Mouse (Mus musculus) layer of hippocampus, adult 2 months (tissue): ENCODE data around the gene Sertad1. TPM values are rescaled to one million over a fixed set of nuclear protein-coding genes. Genes with fewer than 3 reads are reported as not detected.

Source experiments
- DNase-seq, 2 experiments: peaks; one replicate each; pipeline ENCODE4 v3.0.0; 2022; ENCODE audit warnings: low spot score in 2 of 2
- H3K27ac ChIP-seq: fragments of 200-600 bp; 2 replicates; pipeline ENCODE4 v1.8.1; 2022
- H3K4me3 ChIP-seq: fragments of 200-600 bp; 2 replicates; pipeline ENCODE4 v1.8.1; 2022; ENCODE audit warnings: mild to moderate bottlenecking
- CTCF ChIP-seq: fragments of 200-600 bp; conservative IDR thresholded peaks from 2 replicates; pipeline ENCODE4 v1.8.1; 2022; ENCODE audit warnings: antibody characterized with exemption, mild to moderate bottlenecking, moderate library complexity
- total RNA-seq, 2 experiments: library from RNA; stranded (reverse); gene quantifications; 2 replicates each; pipeline ENCODE4 v1.2.3; 2021

Gene Sertad1
- total RNA-seq, 2 experiments from 2014 or later, result 6.3 to 10.8 TPM

- no peak for TF ChIP-seq CTCF
- H3K4me3 ChIP-seq, result no peak overlapping the region
- no peak for DNase-seq
- no peak overlapping the region for H3K27ac ChIP-seq
Observed at GRCm38 (mm10) chr7:27476098-27476635, 10.5 kb upstream of the Sertad1 start.

- Histone ChIP-seq H3K27ac (no peak overlapping the region), H3K4me3 (no peak overlapping the region)
- no peak; the same call in 1 of the 2 replicates for TF ChIP-seq CTCF
- no peak for DNase-seq
Observed at GRCm38 (mm10) chr7:27478561-27478960, 8.1 kb upstream of the Sertad1 start.

GRCm38 (mm10) chr7:27479750-27480149, 7.0 kb upstream of the Sertad1 start:
- DNase-seq, result no peak
- no peak overlapping the region for H3K4me3 ChIP-seq
- no peak for TF ChIP-seq CTCF
- no peak overlapping the region for H3K27ac ChIP-seq

- H3K27ac ChIP-seq, result peak overlapping the region; percentile 78; the same call in 1 of the 2 replicates
- no peak for DNase-seq
- no peak for TF ChIP-seq CTCF
- no peak overlapping the region for H3K4me3 ChIP-seq
Observed at GRCm38 (mm10) chr7:27480506-27480905, 6.2 kb upstream of the Sertad1 start.

- H3K4me3 ChIP-seq, result peak overlapping the region; percentile 56
- no peak for TF ChIP-seq CTCF
- peak overlapping the region; percentile 78 for H3K27ac ChIP-seq
- DNase-seq, result no peak
Observed at GRCm38 (mm10) chr7:27480927-27481626, 5.6 kb upstream of the Sertad1 start.

GRCm38 (mm10) chr7:27481627-27481969, 5.1 kb upstream of the Sertad1 start:
- TF ChIP-seq CTCF, result no peak
- Histone ChIP-seq H3K4me3 (peak overlapping the region; percentile 56), H3K27ac (peak overlapping the region; percentile 78)
- DNase-seq, result peak; percentile 72 to 75

GRCm38 (mm10) chr7:27483860-27484259, 2.9 kb upstream of the Sertad1 start:
- Histone ChIP-seq H3K27ac (no peak overlapping the region), H3K4me3 (no peak overlapping the region)
- DNase-seq, result no peak
- TF ChIP-seq CTCF, result no peak

GRCm38 (mm10) chr7:27486102-27486769, 474 bp upstream of the Sertad1 start:
- H3K4me3 ChIP-seq, result peak overlapping the region; percentile 81
- no peak for TF ChIP-seq CTCF
- peak overlapping the region; percentile 99 for H3K27ac ChIP-seq
- no peak for DNase-seq

- TF ChIP-seq CTCF, result no peak
- Histone ChIP-seq H3K27ac (peak overlapping the region; percentile 99), H3K4me3 (peak overlapping the region; percentile 81)
- peak; percentile 45 to 61 for DNase-seq
Observed at GRCm38 (mm10) chr7:27487740-27488268, 1.1 kb downstream of the Sertad1 start.

- Histone ChIP-seq H3K27ac (peak overlapping the region; percentile 96; the same call in 1 of the 2 replicates), H3K4me3 (no peak overlapping the region)
- no peak for DNase-seq
- TF ChIP-seq CTCF, result no peak
Observed at GRCm38 (mm10) chr7:27489270-27489869, 2.7 kb downstream of the Sertad1 start.

GRCm38 (mm10) chr7:27490227-27490542, 3.5 kb downstream of the Sertad1 start:
- TF ChIP-seq CTCF, result no peak

GRCm38 (mm10) chr7:27490543-27491329, 4.0 kb downstream of the Sertad1 start:
- peak; percentile 98 for TF ChIP-seq CTCF
- Histone ChIP-seq H3K27ac (peak overlapping the region; percentile 96), H3K4me3 (peak overlapping the region; percentile 57)
- DNase-seq, result peak; percentile 81 to 86

More at GRCm38 (mm10) chr7:27490227-27490542, 3.5 kb downstream of the Sertad1 start:
- peak overlapping the region; percentile 96 for H3K27ac ChIP-seq
- DNase-seq, result no peak
- H3K4me3 ChIP-seq, result peak overlapping the region; percentile 57
